Mouse (Mus musculus) large intestine, adult 2 months (tissue): Measurements from ENCODE around the gene Capg. TPM values are rescaled to one million over a fixed set of nuclear protein-coding genes. Genes with fewer than 3 reads are reported as not detected.

Experiments used
- DNase-seq: peaks from one replicate; pipeline ENCODE4 v3.0.0-alpha.2; 2012; ENCODE audit warnings: low read depth, low spot score
- WGBS: fragments of 180-500 bp; shearing (Covaris S2); methylation state at CpG from one replicate; pipeline ENCODE4 v1.1.7; 2018; 5-methylcytosine and 5-hydroxymethylcytosine counted together
- polyA plus RNA-seq: library from polyadenylated mRNA; depleted of rRNA; stranded (reverse); fragments of >200 nt; gene quantifications from 2 replicates; pipeline ENCODE4 v1.2.3, GENCODE M21; 2012

Capg gene
- polyA plus RNA-seq, 1 experiment, result 38.0 TPM

GRCm38 (mm10) chr6:72562894-72563293 is 18.7 kb downstream of the Capg start:
- DNase-seq, result no peak
- whole genome bisulfite sequencing, result 81% methylated on average over 5 of the region's 5 CpGs

- 53% methylated on average over 7 of the region's 7 CpGs for WGBS
- DNase-seq, result no peak
These were observed 21.3 kb downstream of the Capg start for GRCm38 (mm10) chr6:72565506-72565905.

- WGBS, result 3% methylated on average over 4 of the region's 4 CpGs
- DNase-seq, result no peak
These were observed 21.9 kb downstream of the Capg start for GRCm38 (mm10) chr6:72566044-72566443.

- no peak for DNase-seq
- 66% methylated on average over 5 of the region's 5 CpGs for WGBS
These were observed 23.3 kb downstream of the Capg start for GRCm38 (mm10) chr6:72567508-72567907.

DNA sequence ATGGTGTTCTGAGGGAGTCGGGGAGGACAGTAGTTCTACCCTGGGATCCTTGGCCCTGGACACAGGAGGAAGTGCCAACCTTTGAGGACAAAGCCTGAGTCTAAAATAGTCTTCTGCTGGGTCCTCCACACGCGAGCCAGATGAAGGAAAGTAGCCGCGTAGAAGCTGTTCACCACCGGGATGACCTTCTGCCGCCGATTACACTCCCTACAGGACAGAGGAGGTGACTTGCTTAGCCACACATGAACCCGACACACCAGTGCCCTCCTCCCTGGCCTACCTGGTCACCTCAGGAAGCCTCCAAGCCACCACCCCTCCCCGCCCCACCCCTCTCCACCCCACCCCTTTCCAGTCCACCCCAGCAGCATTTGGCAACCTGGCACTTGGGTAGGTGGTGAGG is 24.5 kb downstream of the Capg start:
- 83% methylated on average over 10 of the region's 10 CpGs for whole genome bisulfite sequencing
- no peak for DNase-seq

DNA sequence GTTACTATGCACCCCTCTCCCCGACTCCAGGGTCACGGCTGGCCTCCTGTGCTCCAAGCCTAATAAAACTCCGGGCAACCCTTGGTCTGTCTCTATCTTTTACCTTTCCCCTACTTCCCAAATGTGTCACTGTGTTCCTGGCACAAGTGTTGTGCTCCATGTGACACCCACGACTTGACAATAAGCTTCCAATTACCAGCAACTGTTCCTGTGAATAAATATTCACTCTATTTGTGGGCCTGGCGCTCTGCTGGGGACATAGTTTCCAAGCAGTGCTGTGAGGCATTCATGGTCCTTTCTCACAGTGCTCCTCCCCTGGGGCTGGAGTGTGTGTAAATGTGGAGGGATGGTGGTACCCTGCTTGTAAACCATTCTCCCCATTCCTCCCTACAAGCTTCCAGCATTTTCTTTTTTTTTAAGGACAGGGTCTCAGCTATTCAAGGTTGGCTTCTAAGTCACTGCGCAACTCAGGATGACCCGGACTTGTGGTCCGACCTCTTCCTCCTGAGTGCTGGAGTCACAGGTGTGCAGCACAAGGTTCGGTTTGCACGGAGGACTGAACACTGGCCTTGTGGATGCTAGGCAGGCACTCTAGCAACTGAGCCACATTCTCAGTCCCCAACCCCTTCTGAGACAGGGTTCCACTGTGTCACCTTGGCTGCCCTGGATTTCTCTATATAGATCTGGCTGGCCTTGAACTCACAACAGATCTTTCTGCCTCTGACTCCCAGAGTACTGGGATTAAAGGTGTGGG is 26.6 kb downstream of the Capg start:
- WGBS, result 73% methylated on average over 10 of the region's 10 CpGs
- DNase-seq, result no peak

- DNase-seq, result no peak
These were observed 27.6 kb downstream of the Capg start for GRCm38 (mm10) chr6:72571826-72572225.

GRCm38 (mm10) chr6:72576041-72576440 is 31.9 kb downstream of the Capg start:
- WGBS, result 93% methylated on average over 3 of the region's 3 CpGs
- no peak for DNase-seq

More at GRCm38 (mm10) chr6:72571826-72572225, 27.6 kb downstream of the Capg start:
- 49% methylated on average over 3 of the region's 3 CpGs for WGBS

DNA sequence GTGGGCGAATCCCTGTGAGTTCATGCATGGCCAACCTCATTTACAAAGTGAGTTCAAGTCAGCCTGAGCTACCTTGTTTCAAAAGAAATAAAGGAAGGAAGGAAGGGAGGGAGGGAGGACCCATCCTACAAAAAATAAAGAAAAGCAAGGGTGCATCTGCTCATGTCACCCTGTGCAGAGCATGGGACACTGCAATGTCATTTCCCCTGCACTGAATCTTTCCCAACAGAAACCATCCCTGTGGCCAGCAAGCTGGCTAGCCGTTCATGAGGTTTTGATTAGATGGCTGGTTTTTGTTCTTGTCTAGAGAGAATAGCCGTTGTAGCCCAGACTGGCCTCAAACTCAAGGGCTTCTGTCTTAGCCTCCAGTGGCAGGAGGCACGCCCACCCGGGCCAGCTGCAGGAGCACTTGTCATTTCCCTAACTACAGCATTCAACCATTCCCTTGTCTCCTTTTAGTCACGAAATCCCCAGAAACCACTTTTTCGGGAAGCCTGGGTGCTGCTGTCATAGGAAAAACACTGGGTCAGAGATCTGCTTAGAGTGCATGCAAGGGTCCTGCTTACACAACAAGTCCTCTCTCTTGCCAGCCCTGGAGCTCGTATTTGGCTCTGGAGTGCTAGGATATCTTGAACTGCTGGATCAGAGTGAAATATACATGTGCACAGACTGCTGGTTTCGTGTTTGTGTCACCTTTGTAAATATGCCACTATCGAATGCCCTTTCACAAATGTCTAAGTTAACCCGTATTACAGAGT is 37.6 kb downstream of the Capg start:
- no peak for DNase-seq
- 77% methylated on average over 11 of the region's 11 CpGs for WGBS

DNA sequence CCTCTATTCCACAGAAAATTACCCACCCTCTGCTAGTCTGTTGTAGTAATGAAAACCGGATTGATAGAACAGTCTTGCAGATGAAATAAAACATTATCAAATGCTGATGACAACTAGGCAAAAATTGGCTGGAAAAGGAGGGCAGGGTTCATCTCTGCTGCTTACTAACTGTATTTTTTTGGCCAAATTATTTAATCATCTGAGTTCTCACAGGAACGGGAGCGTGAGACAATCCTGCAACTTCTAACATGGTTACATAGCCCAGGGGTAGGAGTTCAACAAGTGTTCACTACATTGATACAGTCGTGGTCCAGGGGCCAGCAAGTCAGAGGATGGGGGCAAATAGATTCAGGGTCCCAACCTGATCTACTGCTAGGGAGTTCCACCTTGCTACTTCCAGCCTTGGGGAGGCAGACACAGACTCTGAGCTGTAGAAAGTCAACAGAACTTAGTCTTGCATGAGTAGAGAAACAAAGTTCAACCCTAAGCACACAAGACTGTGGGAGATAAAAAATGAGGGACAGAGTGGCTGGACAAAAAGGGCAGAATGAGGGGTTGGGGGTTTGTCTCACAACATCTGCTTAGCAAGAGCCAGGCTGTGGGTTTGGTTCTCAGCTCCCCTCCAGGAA is 39.1 kb downstream of the Capg start:
- 90% methylated on average over 4 of the region's 4 CpGs for WGBS

GRCm38 (mm10) chr6:72584154-72584553 is 40.0 kb downstream of the Capg start:
- peak; percentile 75 for DNase-seq

More for the DNA sequence above, 39.1 kb downstream of the Capg start:
- no peak for DNase-seq

GRCm38 (mm10) chr6:72586701-72587100 is 42.5 kb downstream of the Capg start:
- 68% methylated on average over 3 of the region's 3 CpGs for WGBS
- DNase-seq, result no peak

More at GRCm38 (mm10) chr6:72584154-72584553, 40.0 kb downstream of the Capg start:
- 41% methylated on average over 11 of the region's 11 CpGs for WGBS

- DNase-seq, result no peak
These were observed 44.1 kb downstream of the Capg start for GRCm38 (mm10) chr6:72588307-72588706.

DNA sequence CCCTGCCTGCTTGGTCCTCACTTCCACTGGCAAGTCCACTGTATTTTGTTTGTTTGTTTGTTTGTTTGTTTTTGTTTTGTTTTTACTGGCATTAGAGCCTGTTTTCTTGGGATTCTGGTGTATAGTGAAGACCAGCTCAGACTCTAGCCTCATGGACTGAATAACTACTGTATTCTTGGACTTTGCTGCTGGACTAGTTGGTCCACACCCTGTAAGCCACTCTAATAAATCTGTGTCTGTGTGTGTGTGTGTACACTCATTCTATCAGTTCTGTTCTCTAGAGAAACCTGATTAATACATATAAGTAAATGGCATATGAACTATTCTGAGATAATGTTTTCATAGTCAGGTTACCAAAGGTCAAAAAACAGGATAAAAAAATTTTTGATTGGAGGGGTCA is 45.9 kb downstream of the Capg start:
- DNase-seq, result no peak

DNA sequence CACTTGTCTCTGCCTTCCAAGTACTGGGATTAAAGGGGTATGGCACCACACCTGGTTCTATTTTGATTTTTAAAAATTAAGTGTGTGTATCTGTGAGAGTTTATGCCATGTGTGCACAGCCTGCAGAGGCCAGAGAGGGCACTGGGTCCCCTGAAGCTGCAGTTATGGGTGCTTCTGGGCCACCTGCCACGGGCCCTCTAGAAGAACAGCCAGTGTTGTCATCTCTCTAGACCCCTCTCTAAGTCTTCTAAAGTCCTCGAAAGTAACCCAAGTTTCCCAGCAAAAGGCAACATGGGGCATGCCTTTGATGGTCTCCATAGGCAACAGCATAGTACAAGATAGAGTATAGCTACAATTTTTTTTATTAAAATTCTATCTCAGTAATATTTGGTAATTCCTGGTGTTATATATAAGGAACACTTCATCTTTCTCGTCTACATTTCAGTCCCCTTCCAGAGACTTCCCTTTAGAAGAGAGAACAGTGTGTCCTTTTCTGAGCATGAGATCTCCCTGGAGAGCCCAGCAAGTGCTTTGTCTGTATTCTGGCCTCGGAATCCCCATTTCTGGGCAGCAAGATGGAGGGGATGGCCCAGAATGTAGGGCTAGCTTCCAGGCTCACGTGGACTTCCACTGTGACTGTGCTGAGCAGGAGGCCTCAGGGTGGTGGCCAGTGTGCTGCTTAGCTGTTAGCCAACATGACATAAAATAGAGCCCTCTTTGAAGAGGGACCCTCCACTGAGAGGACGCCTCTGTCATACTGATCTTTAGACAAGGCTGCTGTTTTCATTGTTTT is 49.0 kb downstream of the Capg start:
- no peak for DNase-seq
- 83% methylated on average over 6 of the region's 6 CpGs for WGBS

GRCm38 (mm10) chr6:72593914-72594313 is 49.7 kb downstream of the Capg start:
- no peak for DNase-seq
- 69% methylated on average over 5 of the region's 5 CpGs for WGBS

DNA sequence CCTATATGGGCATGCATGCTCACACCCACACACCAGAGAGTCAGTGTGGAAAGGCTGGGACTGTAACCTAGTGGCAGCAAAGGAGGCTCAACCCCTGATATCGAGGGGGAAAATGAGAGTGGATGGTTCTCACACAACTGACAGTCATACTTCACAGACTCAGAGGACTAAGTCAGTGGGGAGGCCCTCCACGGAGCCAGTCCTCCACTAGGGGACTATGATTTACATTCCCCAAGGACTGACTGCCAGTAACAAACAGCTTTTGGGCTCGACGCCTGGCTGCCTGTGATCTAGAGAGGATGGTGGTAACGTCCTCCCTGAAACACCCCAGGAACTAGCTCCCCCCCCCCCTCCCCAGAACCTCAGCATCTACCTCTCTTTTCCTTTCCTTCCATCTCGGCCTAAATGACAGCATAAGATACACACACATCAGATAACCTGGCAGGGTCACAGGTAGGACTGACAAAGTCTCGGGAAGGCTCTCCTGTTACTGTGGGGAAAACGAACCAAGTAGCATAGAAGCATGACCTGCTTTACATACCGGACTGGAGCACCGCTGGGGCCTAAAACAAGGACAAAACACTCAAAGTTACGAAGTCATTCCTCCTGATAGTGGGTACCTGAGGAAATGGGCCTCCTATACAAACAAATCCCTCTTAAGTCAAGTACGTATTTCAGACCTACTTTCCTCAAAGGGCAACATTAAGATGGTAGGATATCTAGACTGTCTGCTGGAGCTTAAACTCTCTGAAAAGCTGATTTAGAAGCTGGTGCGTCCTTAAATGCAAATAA is 53.1 kb downstream of the Capg start:
- 20% methylated on average over 13 of the region's 13 CpGs for WGBS
- DNase-seq, result no peak

- under 1% methylated on average over 38 of the region's 38 CpGs for WGBS
- peak; percentile 98 for DNase-seq
These were observed 54.0 kb downstream of the Capg start, which contains the start of the genes Elmod3 and Retsat for GRCm38 (mm10) chr6:72597956-72598753. TSS of gene Elmod3 (minus strand) at chr6:72598413. TSS of gene Retsat (plus strand) at chr6:72598475.
